8 mouse cellular contexts compared by ENCODE assay signal in genomic region chr2:157566260-157566952, GRCm38 (mm10). TPM values are rescaled to one million over a fixed set of nuclear protein-coding genes. Genes with fewer than 3 reads are reported as not detected.
DNase-seq lines count a peak whose midpoint lies in the region; ATAC-seq and TF ChIP-seq lines count a peak whose summit lies in the region.

No protein-coding gene starts in this region.

- H3K36me3 ChIP-seq in lung, embryonic 15.5 days, result peaks cover 9% of the 10 kb centered on the region

- peak overlapping the region; percentile 93 for H3K4me3 ChIP-seq in lung, embryonic 15.5 days
- H3K4me3 ChIP-seq in olfactory bulb, adult 2 months (ENCODE audit: insufficient read depth, low read depth, low read length), result peak overlapping the region; percentile 87

- DNase-seq in MN1 (ENCODE audit: low spot score), result peak; percentile 93
- DNase-seq in cerebellum, adult 9-10 months, result peak; percentile 93
- DNase-seq in forelimb bud, embryonic 11.5 days (ENCODE audit: low read depth, low spot score), result peak; percentile 87
- DNase-seq in layer of hippocampus, adult 9-10 months (ENCODE audit: low spot score), result peak; percentile 87
- peak; percentile 66 to 76 for DNase-seq in thymus, adult 18-20 months

- ATAC-seq in hematopoietic stem cell, adult 5-6 weeks (replicated peaks in 1 of 2; ENCODE audit: insufficient read depth in 1 of 2, low FRiP score in 2 of 2, low TSS enrichment in 1 of 2, low read depth in 1 of 2, poor library complexity in 2 of 2, severe bottlenecking in 2 of 2), result peak; percentile 82 to 86
- ATAC-seq in lung, embryonic 15.5 days (ENCODE audit: borderline replicate concordance, extremely low read depth, low FRiP score, low TSS enrichment), result peak; percentile 80; the same call in 1 of the 2 replicates

- WGBS in lung, embryonic 15.5 days, result under 1% methylated on average over 36 of the region's 36 CpGs
- 0% methylated on average over 36 of the region's 36 CpGs for WGBS in olfactory bulb, adult 2 months

- TF ChIP-seq CTCF in olfactory bulb, adult 2 months (IDR thresholded peaks at IDR 0.05; ENCODE audit: insufficient read depth, low read depth, low read length), result no peak

- peaks cover 31% of the 10 kb centered on the region for H3K4me1 ChIP-seq in lung, embryonic 15.5 days
- peaks cover 14% of the 10 kb centered on the region for H3K4me1 ChIP-seq in olfactory bulb, adult 2 months (ENCODE audit: control insufficient read depth, insufficient read depth, low read length)

- H3K9ac ChIP-seq in lung, embryonic 15.5 days, result peak overlapping the region; percentile 94

- H3K27me3 ChIP-seq in lung, embryonic 15.5 days, result no peaks in the 10 kb centered on the region

- no peaks in the 10 kb centered on the region for H3K9me3 ChIP-seq in lung, embryonic 15.5 days

- peak; percentile 49; the same call in 1 of the 2 replicates for TF ChIP-seq POLR2A in olfactory bulb, adult 2 months (IDR thresholded peaks at IDR 0.05; ENCODE audit: insufficient read depth, low read depth, low read length)

- H3K4me2 ChIP-seq in lung, embryonic 15.5 days, result peak overlapping the region; percentile 83

- H3K27ac ChIP-seq in lung, embryonic 15.5 days, result peak overlapping the region; percentile 94
- H3K27ac ChIP-seq in olfactory bulb, adult 2 months (ENCODE audit: insufficient read depth, low read depth, low read length), result peak overlapping the region; percentile 99

RNA-seq across cellular contexts. Expression of gene Blcap, which starts 4.7 kb away (rescaled TPM):
- total RNA-seq in hematopoietic stem cell, adult 5-6 weeks (2017), result 15.8 and 32.6 TPM in 2 replicates
- 45.7 and 48.1 TPM in 2 replicates for polyA plus RNA-seq in lung, embryonic 15.5 days (2015; fragmentation: Nextera tagmentation; extraction: Ambion mirVana)
- polyA plus RNA-seq in olfactory bulb, adult 2 months (2012; ENCODE audit: insufficient read depth, insufficient read length, low replicate concordance, missing spikeins), result not detected in 2 replicates

RNA-seq across cellular contexts. Expression of gene Nnat, which starts 6.5 kb away (rescaled TPM):
- total RNA-seq in hematopoietic stem cell, adult 5-6 weeks (2017), result 0.31 TPM in 1 of 2 replicates, not detected in the other
- 685 and 703 TPM in 2 replicates for polyA plus RNA-seq in lung, embryonic 15.5 days (2015; fragmentation: Nextera tagmentation; extraction: Ambion mirVana)
- not detected in 2 replicates for polyA plus RNA-seq in olfactory bulb, adult 2 months (2012; ENCODE audit: insufficient read depth, insufficient read length, low replicate concordance, missing spikeins)

Comparison
In these comparisons a context has a peak if more than half of its experiments do, and no peak if none do; other contexts are left out.
1. Peak in every context shown above with its lines: DNase-seq, ATAC-seq, H3K4me3 ChIP-seq and H3K27ac ChIP-seq.
2. RNA of gene Nnat, which starts 6.5 kb away (polyA plus RNA-seq): 685 to 703 TPM in lung, embryonic 15.5 days; not detected in olfactory bulb, adult 2 months; every median in the first group is over 100 times any median in the second.